Mouse (Mus musculus): Measurements from ENCODE around the gene Ece2.

Gene Ece2

DNA sequence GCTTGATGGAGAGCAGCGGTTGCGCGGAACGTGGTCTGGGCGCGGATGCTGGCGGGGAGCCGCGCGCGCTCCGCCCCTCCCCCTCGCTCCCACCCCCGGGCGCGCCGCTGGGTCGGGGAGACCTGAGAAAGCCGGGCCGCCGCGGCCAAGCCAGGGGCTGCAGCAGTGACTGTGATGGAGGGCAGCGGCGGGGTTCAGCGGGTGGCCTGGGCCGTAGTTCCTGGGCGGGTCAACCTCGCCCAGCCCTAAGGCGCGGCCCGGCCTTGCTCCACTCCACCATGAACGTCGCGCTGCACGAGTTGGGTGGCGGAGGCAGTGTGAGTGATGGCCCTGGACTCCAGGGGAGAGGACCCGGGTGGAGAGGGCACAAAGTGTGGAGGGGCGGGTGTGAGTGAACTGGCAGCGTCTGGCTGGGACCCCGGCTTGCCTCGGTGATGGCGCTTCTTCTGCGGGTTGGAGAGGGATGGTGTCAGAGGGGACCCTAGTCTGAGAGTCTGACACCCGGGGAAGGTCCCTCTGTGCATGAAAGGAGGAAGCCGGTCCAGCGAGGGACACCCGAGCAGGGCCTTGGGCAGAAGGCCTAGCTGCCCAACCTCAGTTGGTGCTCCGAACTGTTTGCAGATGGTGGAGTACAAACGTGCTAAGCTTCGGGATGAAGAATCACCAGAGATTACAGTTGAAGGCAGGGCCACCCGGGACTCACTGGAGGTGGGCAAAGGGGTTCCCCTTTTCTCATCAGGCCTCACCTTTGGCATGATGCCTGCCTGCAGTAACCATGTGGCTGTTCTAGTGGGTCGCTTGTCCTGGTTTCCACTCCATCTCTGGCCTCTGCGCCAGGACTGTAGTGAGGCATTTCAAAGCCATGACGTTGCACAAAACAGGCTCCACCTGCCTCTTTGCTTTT is at the start of gene Ece2:
Gene Ece2, plus strand, starts transcription at position 98 of the 904 bp plus-strand sequence.
- peak in 1 of 2 experiments; percentile 24 for DNase-seq

DNA sequence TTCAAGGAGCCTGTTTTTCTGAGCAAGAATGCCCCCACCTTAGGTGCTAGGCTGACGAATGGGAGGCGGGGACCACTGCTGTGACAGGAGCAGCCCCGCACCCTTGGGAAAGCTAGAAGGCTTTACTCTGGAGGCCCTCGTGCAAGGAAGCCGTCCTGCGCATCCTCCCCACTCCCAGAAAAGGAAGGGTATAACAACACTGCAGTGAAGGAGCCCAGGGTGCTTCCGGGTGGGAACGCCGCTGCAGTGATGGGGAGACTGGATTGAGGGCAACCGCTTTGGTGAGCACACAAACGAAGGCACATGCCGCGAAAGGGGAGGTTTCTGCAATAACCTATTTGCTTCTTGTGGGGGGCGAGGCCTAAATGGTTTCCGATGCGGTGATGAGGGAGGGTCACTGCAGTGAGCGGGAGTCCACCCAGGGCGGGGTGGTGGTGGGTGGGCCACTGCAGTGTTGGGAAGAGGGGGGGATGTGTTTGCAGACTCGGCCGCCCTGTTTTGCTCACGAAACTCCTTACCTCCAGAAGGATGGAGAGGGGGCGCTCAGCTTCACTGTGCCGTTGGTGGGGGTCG is 40.2 kb upstream of the Ece2 start, which contains the start of gene Vwa5b2:
Gene Vwa5b2, plus strand, starts transcription at position 106 of the 573 bp plus-strand sequence.
- DNase-seq: no peak

DNA sequence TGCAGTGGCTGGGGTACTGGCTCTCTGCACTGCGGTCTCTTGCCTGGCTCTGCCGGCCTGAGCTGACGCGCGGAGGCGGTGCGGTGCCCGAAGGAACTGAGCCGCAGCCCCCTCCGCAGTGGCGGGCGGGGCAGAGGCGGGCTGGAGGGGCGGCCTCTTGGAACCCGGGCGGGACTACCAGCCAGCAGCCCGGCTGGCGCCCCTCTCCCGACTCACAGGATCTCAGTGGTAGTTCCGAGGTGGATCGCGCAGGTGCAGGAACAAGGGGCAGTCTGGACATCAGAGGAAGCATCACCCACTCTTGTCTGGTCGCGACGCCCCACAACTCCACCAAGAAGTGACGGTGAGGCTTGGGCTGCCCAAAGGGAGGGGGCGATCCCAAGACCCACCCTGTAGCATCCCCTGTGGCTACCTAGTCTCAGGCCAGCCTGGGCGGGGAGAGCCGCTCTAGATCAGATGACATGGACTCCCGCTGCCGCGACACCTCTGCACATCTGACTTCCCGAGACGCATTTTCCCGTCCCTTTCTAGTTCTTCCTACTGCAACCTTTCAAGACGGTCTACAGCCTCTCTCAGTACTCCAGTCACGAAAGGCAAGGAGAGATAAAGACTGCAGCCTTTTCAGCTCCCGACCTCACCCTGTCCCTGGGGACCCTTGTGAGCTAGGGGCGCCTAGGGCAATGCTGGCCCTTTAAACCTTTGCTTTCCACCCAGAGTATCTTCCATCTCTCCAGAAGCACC is 39.5 kb upstream of the Ece2 start:
- DNase-seq: peak in 1 of 2 experiments; percentile 11

DNA sequence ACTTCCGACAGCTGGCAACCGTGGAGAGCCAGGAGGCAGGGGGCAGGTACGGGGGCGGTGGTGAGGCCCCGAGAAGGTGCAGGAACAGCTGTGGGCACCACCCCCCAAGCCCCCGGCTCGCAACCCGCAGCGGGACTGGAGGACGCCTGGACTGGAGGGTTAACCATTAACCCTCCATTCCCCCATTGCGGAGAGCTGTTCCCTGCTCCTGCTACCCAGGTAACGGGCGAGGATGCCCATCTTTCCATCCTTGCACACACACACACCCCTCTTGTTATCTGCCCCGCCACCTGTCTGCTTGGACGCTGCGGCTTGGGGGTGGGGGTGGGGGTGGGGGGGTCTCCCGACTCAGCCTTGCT is 39.0 kb upstream of the Ece2 start:
- no peak for DNase-seq

GRCm38 (mm10) chr16:20591076-20591705 is 38.4 kb upstream of the Ece2 start:
- DNase-seq: peak in 1 of 2 experiments; percentile 5

GRCm38 (mm10) chr16:20595060-20595673 is 34.5 kb upstream of the Ece2 start:
- DNase-seq: no peak

- no peak for DNase-seq
Observed at GRCm38 (mm10) chr16:20595737-20596136, 33.9 kb upstream of the Ece2 start.

DNA sequence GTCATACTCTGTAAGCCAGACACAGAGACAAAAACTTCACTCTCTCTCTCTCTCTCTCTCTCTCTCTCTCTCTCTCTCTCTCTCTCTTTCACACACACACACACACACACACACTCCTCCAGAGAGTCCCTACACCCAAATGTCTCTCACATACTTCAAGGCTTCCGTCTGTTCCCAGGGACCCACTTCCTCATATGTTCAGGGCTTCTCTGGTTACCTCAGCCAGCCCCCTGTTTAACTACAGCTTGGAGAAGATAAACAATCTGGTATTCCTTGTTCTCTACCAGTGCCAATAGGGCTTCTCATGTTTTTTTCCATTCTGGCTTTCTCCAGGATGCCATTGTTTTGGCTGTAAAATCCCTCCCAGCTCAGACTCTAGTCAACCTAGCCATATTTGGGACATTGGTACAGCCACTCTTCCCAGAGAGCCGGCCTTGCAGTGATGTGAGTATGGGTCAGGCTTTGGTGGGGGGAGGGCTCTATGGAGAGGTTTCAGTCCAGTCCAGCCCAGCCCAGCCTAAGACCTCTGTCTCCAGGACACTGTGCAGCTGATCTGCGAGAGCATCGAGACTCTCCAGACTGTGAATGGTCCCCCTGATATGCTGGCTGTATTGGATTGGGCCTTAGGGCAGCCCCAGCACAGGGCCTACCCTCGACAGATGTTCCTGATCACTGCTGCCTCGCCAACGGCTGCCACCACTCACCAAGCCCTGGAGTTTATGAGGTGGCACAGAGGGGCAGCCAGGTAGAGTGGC is 32.8 kb upstream of the Ece2 start:
- no peak for DNase-seq

DNA sequence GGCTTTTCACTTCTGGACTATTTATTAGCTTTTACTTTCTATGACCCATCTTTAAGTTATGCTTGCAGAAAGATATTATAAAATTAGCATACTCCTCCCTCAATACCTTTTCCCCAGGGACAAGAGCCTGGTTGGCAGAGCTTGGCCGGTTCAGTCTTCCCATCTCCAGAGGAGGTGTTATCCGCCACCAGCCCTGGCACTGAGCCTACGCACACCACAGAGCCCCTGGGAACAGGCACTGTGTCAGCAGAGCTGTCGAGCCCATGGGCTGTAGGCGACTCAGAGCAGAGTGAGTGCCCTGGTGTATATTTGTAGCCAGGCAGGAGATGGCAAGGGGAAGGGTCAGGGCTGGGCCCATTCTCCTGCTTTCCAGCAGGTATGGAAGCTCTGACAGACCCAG is 29.1 kb upstream of the Ece2 start:
- DNase-seq: no peak

DNA sequence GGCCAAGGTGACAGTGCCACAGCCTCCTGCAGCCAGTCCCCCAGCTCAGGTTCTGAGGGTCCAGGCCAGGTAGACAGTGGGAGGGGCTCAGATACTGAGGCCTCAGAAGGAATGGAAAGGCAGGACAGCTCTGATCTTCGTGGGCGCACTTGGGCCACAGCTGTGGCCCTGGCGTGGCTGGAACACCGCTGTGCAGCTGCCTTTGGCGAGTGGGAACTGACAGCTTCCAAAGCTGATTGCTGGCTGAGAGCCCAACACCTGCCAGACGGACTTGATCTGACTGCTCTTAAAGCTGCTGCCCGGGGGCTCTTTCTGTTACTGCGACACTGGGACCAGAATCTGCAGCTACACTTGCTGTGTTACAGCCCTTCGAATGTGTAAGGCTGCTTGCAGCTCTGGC is 24.9 kb upstream of the Ece2 start:
- DNase-seq: no peak

DNA sequence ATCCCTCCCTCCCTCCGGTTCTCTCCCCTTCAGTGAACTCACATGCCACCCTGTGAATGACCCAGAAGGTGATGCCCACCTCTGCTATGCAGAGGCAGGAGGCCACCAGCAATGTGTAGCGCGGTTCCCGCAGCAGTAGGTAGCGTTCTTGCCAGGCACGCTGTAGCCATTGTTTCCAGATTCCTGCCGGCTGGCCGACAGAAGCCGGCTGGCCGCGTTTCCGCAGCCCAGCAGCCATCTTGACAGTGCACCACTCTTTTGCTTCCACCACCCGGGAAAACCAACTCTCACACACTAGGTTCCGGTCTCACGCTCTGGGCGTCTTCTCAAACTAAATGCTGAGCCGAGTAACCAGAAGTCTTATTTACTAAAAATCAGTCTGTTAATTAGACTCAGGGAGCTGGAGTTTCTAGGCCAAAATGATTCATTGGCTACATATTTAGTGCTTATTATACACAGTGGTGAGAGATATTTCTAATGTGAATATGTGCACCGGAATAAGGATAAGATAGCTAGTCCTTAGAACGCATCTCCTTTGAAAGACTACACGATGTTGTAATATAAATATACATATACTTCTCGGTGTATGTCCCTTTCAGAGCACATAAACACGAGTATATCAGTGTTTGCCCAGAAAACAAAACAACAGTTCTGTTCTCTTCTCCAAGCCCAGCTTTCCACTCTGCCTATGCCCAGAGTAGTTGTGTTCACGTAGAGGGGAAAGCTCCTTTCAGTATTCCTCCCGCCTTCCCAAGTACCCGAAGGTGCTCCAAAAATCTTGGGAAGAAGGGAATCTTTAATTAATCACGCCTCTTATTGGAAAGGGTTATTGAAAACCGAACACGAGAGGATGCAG is 18.9 kb upstream of the Ece2 start:
- peak; percentile 72 to 76 for DNase-seq

- DNase-seq: peak; percentile 79 to 88
Observed at GRCm38 (mm10) chr16:20611357-20612227, 18.0 kb upstream of the Ece2 start, which contains the start of the genes Eef1akmt4, Gm49333 and Alg3. Gene Eef1akmt4, plus strand, starts transcription at chr16:20611593. Gene Gm49333, plus strand, starts transcription at chr16:20611610. Gene Alg3, minus strand, starts transcription at chr16:20611735.

DNA sequence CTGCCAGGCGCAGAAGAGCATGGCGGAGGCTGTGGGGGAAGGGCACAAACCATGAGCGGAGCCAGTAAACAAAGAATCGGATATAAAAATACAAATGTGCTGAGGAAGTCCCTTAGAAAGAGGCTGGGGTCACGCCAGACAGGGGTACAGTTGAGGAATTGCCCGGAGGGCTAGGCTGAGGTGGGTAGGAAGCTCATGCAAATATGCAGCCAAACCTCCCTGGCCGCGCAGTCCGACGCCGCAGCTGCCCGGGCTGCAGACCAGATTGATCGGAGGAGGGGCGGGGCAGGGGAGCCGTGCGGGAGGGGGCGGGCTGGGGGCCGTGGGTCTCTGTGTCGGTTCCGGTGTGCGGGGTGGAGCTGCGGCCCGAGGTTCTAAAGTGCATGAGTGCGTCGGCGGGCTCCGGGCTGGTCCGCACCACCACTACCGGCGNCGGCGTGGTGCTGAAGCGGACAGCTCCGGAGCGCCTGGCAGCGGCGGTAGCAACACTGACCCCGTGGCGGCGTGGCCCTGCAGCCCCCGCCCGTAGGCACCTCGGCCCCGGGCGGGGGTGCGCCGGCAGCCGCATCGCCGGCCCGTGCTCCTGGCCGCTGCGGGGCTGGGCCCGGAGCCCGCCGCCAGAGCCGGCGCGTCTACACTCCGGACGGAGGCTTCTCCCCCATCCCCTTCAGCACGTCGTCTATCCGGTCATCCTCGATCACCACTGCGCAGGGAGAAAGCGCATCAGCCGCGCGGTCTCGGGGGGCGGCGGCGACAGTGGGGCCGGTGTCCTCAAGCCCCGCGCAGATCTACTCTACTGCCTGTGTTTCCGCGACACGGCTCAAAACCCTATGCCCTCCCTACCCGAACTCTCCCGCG is 9.9 kb upstream of the Ece2 start:
- DNase-seq: no peak

DNA sequence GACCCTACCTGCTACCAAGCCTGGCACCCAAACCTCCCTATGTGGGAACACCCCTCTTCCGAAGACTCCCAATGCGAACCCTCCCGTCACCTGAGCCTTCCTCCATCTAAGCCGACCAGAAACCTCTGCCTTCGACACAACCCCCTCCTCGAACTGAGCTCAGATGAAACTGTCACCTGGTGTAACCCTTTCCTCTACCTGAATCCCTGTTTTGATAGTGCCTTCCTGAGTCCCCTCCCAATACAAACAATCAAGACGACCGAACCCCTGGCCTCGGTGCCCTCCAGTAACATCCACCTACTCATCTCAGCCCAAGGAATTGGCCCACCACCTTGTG is 9.3 kb upstream of the Ece2 start:
- DNase-seq: no peak

DNA sequence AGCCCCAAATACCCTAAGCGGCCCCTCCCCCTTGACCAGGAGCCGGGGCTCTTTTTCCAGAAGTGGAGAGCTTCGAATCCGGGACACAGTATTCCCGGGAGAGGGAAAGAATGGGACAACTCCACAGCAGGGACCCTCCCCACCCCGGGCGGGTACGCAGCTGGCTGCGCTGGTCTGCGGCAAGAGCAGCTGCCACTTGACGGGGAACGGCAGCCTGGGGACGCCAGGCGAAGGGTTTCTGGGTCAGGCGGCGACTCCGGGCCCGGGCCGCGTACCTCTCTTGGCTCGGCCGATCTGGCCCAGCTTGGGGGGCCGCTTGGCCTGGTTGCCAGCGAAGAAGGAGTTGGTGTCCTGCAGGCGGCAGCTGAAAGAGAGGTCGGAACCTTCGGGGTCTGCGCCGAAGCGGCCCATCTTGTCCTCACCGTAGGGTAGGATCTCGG is 8.9 kb upstream of the Ece2 start:
- peak; percentile 17 to 26 for DNase-seq

DNA sequence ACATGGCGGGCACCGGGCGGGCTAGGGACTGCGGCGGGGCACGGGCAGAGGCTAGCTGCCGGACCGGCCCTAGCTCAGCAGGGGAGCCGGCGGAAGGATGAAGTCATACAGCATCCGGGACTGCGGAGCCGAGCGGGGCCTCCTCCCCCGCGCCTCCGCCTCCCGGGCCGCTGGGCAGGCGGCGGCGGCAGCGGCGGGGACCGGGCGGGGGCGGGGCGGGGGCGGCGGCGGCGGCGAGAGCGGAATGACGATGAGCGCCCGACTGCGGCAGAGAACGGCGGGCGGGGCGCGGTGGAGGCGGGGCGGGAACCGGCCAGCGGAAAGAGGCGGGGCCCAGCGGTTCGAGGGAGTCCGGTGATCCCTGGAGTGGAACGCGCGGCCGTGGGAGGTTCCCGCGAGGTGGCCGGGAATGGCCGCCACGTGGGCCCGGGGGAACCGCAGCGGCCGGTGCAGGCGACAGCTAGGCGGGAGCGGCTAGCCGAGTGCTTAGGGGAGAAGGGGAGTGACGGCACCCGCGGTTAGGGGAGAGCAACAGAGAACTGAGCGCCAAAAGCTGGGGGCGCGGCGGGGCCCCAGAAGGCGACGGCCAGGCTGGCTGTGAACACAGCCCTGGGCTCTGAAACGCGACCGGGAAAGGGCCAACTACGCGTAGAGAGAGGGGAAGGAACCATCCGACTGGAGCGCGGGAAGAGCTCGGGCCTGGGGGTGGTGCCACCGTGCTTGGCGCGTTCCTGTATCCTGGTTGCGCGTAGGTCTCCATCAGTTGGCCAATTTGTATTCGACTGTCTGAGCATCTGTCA is 8.2 kb upstream of the Ece2 start, which contains the start of gene Camk2n2:
Gene Camk2n2, minus strand, starts transcription at position 97 of the 800 bp plus-strand sequence.
- DNase-seq: peak; percentile 47 to 57

GRCm38 (mm10) chr16:20621991-20622685 is 7.5 kb upstream of the Ece2 start:
- DNase-seq: peak; percentile 18 to 38

Data from thymus, postnatal 36 days (tissue).